Mouse (Mus musculus) CD8-positive naive resting alpha-beta T cell, adult 2 months (primary cell): Measurements from ENCODE around the gene Fibcd1.
A peak's percentile ranks its signal among the peaks of the same experiment; 100 is the strongest.

ENCODE experiments used
- DNase-seq, 2 experiments: peaks; one replicate each; pipeline ENCODE4 v3.0.0; 2022; ENCODE audit warnings: low read depth in 2 of 2, low spot score in 2 of 2

Gene Fibcd1

GRCm38 (mm10) chr2:31845896-31846691 is at the start of gene Fibcd1:
TSS of gene Fibcd1 (minus strand) at chr2:31846005.
- peak in 1 of 2 experiments; percentile 37 for DNase-seq

GRCm38 (mm10) chr2:31894221-31894870 is 48.5 kb upstream of the Fibcd1 start:
- DNase-seq, result no peak

GRCm38 (mm10) chr2:31893110-31893669 is 47.4 kb upstream of the Fibcd1 start:
- DNase-seq, result no peak

GRCm38 (mm10) chr2:31891219-31891618 is 45.4 kb upstream of the Fibcd1 start:
- no peak for DNase-seq

GRCm38 (mm10) chr2:31888871-31889270 is 43.1 kb upstream of the Fibcd1 start:
- no peak for DNase-seq

DNA sequence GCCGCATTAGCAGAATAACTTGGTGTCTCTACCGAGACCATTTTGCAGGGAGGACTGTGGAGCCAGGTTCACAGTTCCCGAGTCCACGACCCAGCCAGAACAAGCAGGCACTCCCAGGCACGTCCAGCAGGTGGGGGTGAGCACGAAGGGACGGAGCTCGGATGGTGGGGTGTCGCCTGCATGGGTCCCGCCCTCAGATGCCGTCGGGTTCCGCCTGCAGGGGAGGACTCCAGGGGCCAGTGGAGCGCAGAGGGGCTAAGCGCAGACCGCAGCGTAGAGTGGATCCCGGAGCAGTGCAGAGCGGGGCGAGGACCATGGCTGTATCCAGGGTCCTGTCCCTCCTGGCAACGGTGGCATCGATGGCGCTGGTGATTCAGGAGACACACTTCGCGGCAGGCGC is 41.2 kb upstream of the Fibcd1 start, which contains the start of gene Lamc3:
Gene Lamc3, plus strand, starts transcription at position 262 of the 400 bp plus-strand sequence.
- DNase-seq, result peak in 1 of 2 experiments; percentile 21

- DNase-seq, result no peak
Observed at GRCm38 (mm10) chr2:31884806-31885205, 39.0 kb upstream of the Fibcd1 start.

- DNase-seq, result no peak
Observed at GRCm38 (mm10) chr2:31883061-31883460, 37.3 kb upstream of the Fibcd1 start.

- peak in 1 of 2 experiments; percentile 28 for DNase-seq
Observed at GRCm38 (mm10) chr2:31880868-31881267, 35.1 kb upstream of the Fibcd1 start.

DNA sequence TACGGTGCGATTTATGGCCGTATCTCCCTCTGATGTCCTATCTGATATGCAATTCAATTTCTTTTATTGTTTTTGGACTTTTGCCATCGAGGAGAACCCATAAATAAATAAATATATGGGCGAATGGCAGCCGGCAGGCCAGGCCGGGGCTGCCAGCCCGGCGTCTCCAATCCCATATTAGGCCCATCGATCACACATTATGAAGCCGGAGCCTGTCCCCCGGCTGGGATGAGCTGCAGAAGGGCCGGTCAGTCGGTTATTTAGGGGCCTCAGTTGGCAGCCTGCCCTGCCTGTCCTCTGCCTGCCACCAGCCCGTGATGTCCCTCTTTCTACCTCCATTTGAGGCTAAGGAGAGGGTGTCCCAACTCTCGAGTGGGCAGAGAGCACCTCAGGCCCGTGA is 32.8 kb upstream of the Fibcd1 start:
- DNase-seq, result no peak

- no peak for DNase-seq
Observed at GRCm38 (mm10) chr2:31876446-31876845, 30.6 kb upstream of the Fibcd1 start.

DNA sequence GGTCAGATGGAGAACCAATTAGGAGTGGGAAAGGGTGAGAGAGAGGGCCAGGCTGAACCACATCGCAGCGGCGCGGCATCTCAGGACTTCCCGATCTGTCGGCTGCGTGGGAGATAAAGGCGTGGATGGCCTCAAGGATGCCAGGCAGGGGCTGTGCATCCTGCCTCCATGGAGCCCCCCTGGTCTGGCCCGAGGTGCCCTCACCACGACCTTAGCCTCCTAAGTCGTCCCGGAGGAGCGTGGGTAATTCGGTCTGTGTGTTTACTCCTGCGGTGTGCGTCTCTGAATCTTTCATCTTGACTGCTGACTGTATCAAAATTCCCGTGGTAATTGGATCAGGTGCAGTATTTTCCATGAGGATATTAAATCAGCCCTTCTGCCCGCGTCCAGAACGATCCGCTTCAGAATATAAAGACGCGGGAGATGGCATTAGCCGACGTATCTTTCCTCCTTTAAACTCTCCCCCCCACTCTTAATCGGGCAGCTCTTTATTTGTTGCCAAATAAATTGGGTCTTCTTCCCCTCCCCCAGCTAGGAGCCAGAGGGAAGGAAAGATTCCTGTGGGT is 28.6 kb upstream of the Fibcd1 start:
- DNase-seq, result no peak

GRCm38 (mm10) chr2:31870683-31871082 is 24.9 kb upstream of the Fibcd1 start:
- DNase-seq, result no peak

DNA sequence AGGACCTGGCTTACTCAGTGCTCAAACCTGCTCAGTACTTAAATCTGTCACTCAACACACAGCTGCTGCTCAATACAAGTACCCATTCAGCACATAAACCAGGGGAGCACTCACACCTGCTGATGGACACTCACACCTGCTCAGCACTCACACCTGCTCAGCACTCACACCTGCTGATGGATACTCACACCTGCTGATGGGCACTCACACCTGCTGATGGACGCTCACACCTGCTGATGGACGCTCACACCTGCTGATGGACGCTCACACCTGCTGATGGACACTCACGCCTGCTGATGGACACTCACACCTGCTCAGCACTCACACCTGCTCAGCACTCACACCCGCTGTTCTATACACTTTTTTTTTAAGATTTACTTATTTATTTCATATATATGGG is 23.9 kb upstream of the Fibcd1 start:
- DNase-seq, result no peak

DNA sequence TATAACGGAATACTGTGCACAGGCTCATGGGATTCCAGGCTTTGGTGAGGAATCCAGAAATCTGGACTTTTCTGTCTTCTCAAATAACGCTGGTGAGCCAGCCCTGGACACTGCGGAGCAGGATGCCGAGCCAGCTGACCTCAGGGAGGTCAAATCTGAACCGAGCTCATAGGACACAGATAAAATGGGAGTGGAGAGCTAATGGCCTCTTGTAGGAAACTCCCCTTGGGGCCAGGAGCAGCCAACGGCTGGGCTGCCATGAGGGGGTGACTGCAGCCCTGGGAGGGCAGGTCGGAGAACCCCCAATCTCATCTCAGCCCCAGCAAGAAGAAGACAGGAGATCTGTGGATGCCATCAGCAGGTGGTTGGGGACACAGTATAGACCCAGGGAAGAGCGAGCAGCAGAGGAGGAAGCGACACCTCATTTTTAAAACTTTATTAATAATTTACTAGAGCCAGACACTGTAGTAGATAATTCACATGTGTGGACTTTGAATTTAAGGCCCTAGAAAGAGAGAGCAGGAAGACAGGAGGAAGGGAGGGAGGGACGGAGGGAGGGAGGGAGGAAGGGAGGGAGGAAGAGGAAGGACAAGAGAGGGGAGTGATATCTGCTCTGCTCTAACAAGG is 22.8 kb upstream of the Fibcd1 start:
- no peak for DNase-seq

- no peak for DNase-seq
Observed at GRCm38 (mm10) chr2:31867773-31868537, 22.1 kb upstream of the Fibcd1 start.

DNA sequence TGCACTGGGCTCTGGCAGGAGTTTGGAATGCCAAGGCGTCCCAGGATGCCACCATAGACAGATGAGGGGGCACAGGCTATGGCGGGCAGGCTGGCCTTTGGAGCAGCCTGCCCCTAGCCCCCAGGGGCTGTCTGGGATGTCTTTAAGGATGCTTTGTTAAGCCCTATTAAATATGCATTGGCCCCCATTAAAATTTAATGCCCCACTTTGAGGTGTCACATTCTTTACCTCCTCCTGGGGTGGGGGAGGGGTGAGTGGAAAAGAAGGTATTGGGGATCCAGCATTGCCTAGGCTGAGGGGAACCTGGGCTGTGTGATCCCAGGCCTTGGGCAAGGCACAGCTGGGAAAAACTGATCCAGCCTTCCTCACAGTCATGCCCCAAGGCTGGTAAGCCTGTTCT is 20.0 kb upstream of the Fibcd1 start:
- DNase-seq, result no peak

GRCm38 (mm10) chr2:31865322-31865721 is 19.5 kb upstream of the Fibcd1 start:
- no peak for DNase-seq

GRCm38 (mm10) chr2:31864891-31865290 is 19.1 kb upstream of the Fibcd1 start:
- no peak for DNase-seq

DNA sequence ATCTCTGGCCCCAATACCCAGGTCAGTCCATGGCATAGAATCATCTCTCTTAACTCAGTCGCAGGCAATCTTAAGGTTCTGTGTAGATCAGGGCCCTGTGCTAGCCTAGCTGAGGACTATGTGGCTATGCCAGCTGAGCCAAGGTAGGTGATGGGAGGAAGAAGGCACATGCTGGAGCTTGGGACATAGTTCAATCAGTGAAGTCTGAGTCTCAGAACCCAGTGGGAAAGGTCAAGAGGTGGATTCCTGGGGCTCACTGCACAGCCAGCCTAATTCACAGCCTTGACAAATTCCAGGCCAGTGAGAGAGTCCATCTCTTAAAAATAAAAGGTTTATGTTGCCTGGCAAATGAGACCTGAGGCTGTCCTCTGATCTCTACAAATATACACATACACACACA is 18.0 kb upstream of the Fibcd1 start:
- no peak for DNase-seq

DNA sequence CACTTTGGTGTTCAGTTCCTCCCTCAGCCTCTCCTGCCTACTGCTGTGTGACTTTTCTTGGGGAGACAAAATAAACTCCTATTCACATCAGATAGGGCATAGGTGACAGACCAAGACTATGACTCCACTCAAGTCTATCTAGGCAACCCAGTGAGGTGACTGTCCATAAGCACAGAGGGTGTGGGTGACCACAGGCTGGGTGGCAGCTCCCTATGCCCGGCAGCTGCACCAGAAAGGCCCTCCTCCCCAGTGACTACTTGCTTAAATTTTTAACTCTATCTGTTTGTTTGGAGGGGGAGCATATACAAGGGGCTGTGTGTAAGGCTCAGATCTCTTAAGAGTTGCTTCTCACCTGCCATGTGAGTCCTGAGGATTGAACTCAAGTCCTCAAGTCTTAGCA is 17.1 kb upstream of the Fibcd1 start:
- DNase-seq, result no peak
